Mouse (Mus musculus) kidney, postnatal 36 days (tissue): Measurements from ENCODE around the gene Noct.
"Not testable (repeated sequence)": the region's sequence is repeated elsewhere in the genome, so short reads cannot be mapped to it uniquely, and the experiment has no call there.

Experiments used
- DNase-seq, 2 experiments: peaks; one replicate each; pipeline ENCODE4 v3.0.0; 2021 to 2022; ENCODE audit warnings: mixed read lengths in 2 of 2

Gene Noct

GRCm38 (mm10) chr3:51206521-51206920 lies 17.7 kb upstream of the Noct start:
- no peak for DNase-seq

GRCm38 (mm10) chr3:51208633-51209032 lies 15.6 kb upstream of the Noct start:
- DNase-seq: no peak

GRCm38 (mm10) chr3:51209503-51210314 lies 14.5 kb upstream of the Noct start:
- DNase-seq: no peak

- no peak for DNase-seq
Observed at GRCm38 (mm10) chr3:51210485-51210884, 13.8 kb upstream of the Noct start.

- DNase-seq: no peak
Observed at GRCm38 (mm10) chr3:51213111-51213510, 11.1 kb upstream of the Noct start.

- DNase-seq: no peak
Observed at GRCm38 (mm10) chr3:51215681-51216080, 8.6 kb upstream of the Noct start.

GRCm38 (mm10) chr3:51216351-51216750 lies 7.9 kb upstream of the Noct start:
- not testable (repeated sequence) for DNase-seq

GRCm38 (mm10) chr3:51218385-51218784 lies 5.9 kb upstream of the Noct start:
- DNase-seq: not testable (repeated sequence)

GRCm38 (mm10) chr3:51219213-51219612 lies 5.0 kb upstream of the Noct start:
- DNase-seq: no peak

GRCm38 (mm10) chr3:51220846-51221245 lies 3.4 kb upstream of the Noct start:
- no peak for DNase-seq

- DNase-seq: no peak
Observed at GRCm38 (mm10) chr3:51221847-51222246, 2.4 kb upstream of the Noct start.

- DNase-seq: no peak
Observed at GRCm38 (mm10) chr3:51222302-51222701, 1.9 kb upstream of the Noct start.

GRCm38 (mm10) chr3:51222834-51223460 lies 1.3 kb upstream of the Noct start:
- DNase-seq: no peak

- no peak for DNase-seq
Observed at GRCm38 (mm10) chr3:51223556-51223955, 691 bp upstream of the Noct start.

GRCm38 (mm10) chr3:51225226-51225750 lies 1.0 kb downstream of the Noct start:
- DNase-seq: no peak

GRCm38 (mm10) chr3:51225979-51226378 lies 1.7 kb downstream of the Noct start:
- no peak for DNase-seq

GRCm38 (mm10) chr3:51226601-51227000 lies 2.4 kb downstream of the Noct start:
- DNase-seq: no peak

GRCm38 (mm10) chr3:51228038-51228820 lies 4.0 kb downstream of the Noct start:
- DNase-seq: peak; percentile 55 to 77

- DNase-seq: no peak
Observed at GRCm38 (mm10) chr3:51228821-51229205, 4.6 kb downstream of the Noct start.

GRCm38 (mm10) chr3:51229226-51229625 lies 5.0 kb downstream of the Noct start:
- DNase-seq: no peak

- DNase-seq: no peak
Observed at GRCm38 (mm10) chr3:51230146-51230835, 6.0 kb downstream of the Noct start.

- no peak for DNase-seq
Observed at GRCm38 (mm10) chr3:51230886-51231285, 6.6 kb downstream of the Noct start.

- no peak for DNase-seq
Observed at GRCm38 (mm10) chr3:51231499-51231898, 7.3 kb downstream of the Noct start.
